Mouse (Mus musculus): ENCODE data around the gene Fggy.

Gene Fggy

DNA sequence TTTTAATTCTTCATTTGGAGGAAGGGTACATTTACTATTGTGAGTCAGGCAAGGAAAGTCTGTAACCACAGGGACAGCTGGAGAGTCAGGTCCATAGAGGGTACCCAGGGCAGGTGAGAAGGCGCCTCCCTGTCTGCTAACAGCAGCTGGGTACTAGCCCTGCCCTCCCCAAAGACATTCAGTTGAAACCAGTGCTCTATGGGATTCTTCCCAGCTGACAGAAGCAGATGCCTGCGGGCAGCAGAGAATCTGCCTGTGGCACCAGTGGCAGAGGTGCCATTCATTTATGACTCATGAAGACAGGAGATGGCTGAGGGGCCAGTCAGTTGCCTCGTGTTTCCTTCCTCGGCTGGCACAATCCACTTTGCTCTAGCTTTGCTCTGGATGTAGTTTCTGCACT, 106.3 kb downstream of the Fggy start:
- no peak for DNase-seq (ENCODE audit: low read depth, low spot score)

DNA sequence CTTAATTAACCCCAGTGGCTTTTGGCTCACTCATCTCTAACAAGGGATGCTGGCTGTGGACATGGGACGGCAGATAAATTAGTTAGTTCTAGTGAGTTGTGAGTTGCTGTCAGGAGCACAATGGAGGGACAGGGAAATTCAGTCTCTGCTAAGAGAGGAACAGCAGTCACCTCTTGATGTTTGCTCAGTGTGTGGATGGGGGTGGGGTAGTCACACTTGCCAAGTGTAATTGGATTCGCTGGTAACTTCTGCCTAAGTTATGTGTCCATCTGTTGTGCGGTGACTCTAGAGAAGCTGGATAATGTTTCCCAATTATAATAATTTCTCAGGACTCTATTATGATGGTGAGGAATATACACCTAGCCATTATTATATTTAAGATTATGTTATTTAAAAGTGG, 107.0 kb downstream of the Fggy start:
- no peak for DNase-seq (ENCODE audit: low read depth, low spot score)

DNA sequence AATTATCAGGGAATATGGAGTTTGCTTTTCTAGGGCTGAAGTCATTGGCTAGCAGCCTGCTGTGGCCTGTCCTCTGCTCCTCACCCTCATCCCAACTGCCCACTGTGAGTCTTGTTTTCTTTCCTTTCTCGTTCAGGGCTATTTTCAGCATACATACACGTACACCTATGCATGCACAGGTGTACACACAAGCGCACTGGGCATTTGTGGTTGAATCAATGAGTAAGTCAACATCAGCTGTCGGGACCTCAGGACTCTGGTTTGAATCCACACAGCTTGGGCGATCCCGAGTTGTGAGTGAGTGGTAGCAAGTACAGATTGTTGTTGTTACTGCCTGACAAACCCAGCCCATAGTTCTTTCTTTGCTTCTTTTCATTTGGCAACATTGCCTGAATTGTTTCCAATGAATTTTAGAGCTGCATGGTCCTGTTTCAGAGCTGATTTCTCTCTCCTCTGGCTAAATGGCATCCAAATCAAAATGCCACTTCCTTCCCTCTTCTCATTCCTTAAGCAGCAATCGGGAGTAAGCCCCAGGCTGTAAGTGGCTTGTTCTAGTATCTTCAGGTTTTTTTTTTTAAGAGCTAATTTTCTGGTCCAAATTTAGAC, 109.1 kb downstream of the Fggy start:
- DNase-seq (ENCODE audit: low read depth, low spot score): no peak

DNA sequence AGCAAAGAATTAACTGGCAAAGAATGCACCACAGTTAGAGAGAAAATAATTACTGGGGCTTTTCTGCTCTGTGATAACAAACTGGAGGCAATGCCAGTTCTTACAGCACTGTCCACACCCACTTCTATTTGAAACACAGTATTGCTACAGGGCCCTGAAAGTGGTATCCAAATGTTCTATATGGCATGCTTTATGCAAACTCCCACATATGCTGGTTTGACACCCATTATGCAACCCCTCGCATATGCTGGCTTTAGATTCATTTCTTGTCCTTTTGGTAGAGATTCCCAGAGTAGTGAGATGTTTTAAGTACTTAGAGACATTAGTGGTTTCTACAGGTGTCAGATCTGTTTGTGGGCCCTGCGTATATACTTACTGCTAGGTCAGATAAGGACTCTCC, 109.6 kb downstream of the Fggy start:
- DNase-seq (ENCODE audit: low read depth, low spot score): no peak

DNA sequence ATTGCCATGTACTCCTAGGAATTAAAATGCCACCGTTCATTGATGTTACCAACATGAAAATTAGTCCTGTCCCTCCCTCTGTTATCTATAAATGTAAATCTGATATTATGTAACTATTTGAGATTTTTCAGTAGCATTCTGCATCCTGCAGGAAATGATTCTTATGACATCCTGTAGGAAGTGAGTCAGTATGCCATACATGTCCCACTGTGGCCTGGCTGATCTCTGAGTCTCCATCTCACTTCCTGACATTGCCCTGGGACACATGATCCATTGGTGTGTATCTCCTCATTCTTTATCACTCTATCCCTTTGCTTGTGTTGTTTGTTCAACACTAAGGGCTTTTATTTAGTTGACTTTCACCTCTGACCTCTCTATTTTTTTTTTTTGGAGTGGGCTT, 110.3 kb downstream of the Fggy start:
- DNase-seq (ENCODE audit: low read depth, low spot score): no peak

DNA sequence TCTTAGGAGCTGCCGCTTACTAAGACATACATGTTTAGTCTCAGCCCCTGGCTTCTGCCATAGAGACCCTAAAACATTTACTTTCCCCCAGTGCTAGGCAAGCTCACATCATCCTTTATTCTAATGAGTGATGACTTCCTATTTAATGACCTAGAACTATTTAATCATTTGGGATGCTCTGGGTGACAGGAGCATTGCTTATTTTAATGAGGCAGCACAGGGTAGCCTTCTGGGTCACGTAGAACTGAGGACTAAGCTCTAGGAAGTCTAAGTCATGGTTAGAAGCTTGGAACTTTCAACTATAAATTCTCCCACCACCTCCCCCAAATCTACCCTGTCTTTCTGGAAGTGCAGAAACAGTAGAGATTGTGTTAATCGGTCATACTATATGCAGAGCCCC, 111.2 kb downstream of the Fggy start:
- DNase-seq (ENCODE audit: low read depth, low spot score): no peak

DNA sequence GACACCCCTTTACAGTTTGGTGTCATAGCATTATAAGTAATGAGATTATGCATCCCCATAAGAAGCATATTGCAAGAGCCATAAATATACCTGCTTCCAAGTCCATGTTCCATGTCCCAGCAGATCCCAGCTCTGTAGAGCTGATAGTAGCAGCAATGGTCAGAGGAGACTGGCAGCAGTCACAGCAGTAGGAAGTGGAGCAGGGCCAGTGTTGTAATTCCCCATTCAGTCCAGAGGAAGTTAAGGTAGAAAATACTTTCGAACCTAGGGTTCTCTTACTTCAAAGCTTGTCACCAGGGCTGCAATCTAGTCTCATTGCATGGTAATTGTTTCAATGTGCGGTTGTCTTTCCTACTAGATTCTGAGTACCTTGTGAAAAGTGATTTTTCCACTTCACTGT, 112.0 kb downstream of the Fggy start:
- no peak for DNase-seq (ENCODE audit: low read depth, low spot score)

DNA sequence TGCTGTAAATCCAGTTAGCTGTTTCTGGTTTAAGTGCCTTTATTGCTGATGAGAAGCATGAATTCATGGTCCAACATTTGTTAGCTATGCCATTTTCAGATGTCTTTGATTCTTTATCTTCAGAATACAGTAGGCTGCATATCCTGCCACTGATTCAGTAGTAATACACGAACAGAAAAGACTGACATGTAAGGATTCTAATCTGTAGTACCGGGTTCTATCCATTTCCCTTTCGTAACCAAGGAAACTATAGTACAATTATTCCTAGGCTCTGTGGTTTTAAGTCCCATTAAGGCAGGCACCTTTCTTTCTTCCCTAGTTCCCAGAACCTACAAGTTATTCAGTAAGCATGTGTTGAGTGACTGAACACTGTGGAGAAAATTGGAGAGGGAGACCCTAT, 113.3 kb downstream of the Fggy start:
- no peak for DNase-seq (ENCODE audit: low read depth, low spot score)

DNA sequence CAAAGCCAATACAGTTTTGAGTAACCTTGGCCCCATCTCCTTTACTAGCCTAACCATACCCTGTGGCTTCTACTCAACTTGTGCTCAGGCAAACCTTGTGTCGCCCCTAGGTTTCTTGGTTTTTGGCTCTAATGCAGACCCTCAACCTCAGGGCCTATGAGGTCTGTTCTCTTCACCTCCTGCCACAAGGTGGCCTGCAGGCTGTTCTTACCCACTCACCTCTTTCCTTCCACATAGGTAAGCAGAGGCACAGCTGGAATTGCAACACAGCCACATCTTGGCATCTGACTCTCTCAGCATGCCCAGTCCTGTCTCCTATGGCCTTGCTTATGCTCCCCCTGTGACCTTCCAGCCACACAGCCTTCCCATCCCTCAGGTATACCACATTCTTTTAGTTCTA, 114.7 kb downstream of the Fggy start:
- no peak for DNase-seq (ENCODE audit: low read depth, low spot score)

DNA sequence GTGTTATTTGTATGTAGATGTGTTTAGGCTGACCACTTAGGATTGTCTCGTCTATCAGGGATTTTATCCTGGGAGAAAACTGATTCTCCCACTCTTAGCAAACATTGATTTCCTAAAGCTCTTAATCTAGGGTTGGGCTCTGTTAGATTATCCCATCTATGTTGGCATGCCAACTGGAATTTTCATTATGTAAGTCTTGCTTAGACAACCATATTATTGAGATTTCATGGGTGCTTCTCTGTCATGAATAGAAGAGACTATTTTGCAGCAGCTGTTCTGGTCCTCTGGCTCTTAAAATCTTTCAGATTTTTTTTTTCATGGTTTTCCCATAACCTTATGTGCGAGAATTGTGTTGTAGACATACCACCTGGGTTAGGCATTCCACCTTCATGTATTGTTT, 119.1 kb downstream of the Fggy start:
- DNase-seq (ENCODE audit: low read depth, low spot score): no peak

DNA sequence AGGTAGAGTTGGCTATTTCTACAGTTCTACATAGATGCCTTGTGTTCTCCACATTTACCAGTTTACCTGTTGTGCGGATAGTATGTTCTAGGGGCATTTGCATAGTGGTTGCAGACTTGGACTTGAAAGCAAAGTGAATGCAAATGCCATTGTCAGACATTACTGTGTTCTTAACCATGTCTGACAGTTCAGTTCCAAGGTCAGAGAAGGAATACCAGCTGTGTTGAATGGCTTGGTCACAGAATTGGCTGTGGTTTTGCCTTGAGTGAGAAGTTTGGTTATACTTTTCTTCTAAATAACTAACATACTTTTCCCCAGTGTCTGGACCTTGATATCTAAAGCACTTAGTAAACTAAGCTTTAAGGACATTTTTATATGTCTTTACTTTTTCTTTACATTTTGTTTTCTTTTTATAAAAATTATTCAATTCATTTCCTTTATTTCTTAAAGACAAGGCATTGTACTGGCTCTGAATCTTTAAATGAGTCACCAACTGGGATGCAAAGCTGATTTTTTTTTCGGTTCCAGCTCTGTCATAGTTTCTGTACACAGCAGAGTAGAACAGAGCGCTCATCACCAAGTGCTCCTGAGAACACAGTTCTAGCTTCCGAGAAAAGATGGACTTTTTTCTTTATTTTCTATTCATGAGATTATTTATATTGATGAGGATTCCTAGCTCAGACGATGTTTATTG, 123.6 kb downstream of the Fggy start:
- DNase-seq (ENCODE audit: low read depth, low spot score): no peak

DNA sequence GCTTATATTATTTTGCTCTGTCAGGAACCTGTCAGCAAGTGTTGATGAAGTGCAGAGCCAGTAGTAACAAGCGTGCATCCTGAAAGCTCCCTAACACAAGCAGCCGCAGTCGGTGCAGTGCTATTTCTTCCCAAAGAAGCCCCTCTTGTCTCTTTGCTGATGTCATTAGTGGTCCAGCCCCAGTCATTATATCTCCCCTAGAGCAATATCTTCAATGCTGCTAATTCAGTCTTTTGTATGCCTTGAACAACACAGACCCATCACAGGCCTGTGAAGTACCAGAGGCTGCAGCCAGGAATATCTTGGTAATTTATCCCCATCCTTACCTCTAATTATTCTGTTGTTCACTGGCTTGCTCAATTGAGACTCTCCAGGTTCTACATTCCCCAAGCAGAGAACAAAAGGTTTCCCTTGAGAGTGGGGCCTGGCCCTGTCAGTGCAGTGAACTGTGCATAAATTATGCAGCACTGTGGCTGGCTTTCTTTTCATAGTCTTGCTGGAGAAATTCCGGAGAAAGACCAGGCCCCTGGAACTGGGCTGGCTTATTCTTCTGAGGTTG, 127.3 kb downstream of the Fggy start:
- DNase-seq (ENCODE audit: low read depth, low spot score): no peak

DNA sequence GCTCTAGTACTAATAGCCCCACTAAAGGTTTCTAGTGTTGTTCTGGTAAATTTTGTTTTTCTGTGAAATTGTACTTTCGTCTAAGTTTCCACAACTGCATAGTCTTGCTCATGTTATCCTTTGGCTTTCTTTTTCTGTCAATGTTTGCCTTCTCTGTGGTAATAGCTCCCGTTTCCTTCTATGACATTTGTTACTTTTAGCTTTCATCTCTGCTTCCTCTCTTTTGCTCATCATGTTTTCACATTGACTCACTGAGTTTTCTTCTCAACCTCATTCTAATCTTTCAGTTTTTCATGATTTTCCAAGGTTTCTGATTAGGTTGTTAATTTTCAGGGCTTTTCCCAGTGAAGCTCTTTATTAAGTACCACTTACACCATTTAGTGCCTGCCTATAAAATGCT, 129.5 kb downstream of the Fggy start:
- no peak for DNase-seq (ENCODE audit: low read depth, low spot score)

DNA sequence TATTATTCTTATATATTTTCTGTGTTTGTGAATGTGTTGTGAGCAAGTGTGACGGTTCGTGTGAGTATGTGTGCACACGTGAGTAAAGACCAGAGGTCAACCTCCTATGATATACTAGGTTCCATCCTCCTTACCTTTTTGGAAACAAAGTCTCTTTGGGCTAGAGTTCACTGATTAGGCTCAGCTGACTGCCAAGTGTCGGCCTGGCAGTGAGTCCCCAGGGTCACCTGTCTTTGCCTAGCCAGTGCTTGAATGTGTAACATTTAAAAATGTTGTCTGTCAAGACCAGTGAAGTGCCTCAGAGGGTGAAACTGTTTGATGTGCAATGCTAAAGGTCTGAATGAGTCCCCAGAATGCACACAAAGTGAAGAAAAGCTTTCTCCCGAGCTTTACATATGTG, 130.0 kb downstream of the Fggy start:
- no peak for DNase-seq (ENCODE audit: low read depth, low spot score)

DNA sequence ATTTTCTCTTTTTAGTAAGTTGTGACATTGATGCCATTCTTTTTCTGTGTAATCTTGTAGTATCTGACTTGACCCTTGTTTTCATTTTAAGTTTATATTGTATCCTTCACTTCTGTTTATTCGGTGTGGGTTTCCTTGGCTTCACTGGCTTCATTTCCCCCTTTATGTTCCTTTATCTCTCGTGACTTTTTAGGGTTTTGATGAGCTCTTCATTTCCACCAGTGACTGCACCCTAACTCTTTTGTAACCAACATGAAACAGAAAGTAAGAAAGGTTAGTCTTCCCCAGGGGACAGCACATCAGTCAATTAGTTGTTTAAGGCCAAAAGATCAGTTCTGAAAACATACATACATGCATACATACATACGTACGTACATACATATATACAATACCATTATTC, 130.9 kb downstream of the Fggy start:
- DNase-seq (ENCODE audit: low read depth, low spot score): no peak

DNA sequence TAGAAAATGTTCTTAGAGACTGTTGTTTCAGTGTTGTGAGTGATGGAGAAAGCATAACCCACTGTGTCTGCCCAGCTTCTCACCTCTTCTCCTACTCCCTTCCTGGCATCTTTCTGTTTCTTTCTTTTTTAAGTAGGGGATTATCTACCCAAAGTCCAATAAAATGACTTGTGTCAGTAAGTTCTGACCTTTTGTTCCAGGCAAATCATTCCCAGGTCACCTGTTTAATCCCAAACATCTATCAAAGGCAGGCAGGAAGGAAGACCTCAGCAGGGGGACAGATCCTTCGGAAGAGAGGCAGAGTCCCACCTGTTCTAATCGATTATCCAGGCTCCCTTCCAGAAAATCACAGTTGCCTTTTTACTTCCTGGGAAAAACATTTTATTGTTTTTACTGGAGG, 143.1 kb downstream of the Fggy start:
- no peak for DNase-seq (ENCODE audit: low read depth, low spot score)

DNA sequence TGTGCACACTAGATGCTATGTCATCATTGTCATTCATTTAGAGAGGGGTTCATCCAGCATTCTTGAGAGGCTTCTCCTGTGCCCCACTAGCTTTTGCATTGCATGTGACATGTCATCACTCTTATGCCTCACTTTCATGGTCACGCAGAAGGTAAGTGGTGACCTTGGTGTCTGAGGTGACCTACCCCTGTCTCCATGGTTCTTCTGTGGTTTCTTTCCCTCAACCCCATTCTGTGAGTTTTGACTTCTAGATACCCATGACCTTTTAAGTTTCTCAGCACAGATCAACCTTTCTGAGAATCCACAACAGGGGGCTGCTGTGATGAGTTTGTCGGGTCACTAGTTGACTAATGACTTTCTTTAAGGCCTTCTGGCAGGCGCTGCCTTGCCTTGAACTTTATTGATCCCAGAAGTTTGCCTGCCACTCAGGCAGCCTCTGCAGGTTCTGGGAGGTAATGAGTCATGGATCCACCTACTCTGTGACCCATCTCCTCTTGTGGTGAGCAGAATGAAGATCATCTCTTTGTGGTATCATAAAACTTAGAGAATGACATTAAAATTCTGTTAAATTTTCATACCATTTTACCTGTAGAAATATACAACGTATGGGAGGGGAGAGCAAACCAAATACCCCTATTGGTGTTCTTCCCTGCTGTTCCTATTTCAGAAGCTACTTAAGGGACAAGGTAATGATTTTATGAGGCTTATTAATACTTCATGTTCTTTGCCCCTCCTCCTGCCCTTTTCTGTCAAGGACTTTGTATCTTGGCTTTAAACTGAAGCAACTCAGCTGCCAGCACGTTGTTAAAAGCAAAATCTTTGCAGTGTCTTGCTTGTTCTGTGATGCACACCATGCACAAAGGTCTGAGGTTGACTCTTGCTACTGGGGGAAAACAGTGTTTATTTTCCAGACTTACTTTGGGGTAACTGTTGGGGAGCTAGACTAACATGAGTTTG, 150.9 kb downstream of the Fggy start:
- no peak for DNase-seq (ENCODE audit: low read depth, low spot score)

DNA sequence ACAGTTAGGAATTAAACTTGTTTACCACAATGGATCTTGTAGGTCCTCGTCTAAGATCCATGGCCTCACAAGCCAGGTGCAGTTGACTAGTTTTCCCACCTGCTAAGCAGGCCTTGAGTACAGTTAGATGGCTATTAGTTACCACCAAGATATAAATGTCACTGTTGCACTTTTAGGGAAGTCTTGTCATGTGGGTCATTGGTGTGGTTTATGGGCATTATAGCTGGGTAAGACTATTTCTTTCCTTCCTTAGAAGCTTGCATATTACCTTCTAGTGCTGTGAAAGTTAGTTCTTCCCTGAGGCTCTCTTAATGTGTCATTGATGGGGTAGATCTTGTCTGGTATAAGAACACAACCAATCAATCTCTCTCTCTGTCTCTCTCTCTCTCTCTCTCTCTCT, 152.4 kb downstream of the Fggy start:
- no peak for DNase-seq (ENCODE audit: low read depth, low spot score)

DNA sequence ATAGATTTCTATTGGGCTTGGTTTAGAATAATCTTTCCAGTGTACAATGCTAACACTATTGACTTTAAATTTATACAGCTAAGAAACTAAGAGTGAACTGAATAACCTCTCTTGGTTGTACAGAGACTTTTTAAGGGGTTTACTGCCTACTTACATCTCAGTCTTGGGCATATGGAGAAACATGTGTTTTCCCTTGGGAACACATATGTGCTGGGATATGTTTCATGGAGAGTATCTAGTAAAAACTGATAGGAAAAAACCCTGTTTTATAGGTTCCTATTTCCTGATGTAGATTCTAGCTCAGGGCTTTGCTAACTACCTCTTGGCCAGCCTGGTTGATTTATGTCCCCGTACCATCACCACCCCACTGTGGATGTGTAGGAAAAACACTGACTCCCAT, 155.5 kb downstream of the Fggy start:
- DNase-seq (ENCODE audit: low read depth, low spot score): no peak

DNA sequence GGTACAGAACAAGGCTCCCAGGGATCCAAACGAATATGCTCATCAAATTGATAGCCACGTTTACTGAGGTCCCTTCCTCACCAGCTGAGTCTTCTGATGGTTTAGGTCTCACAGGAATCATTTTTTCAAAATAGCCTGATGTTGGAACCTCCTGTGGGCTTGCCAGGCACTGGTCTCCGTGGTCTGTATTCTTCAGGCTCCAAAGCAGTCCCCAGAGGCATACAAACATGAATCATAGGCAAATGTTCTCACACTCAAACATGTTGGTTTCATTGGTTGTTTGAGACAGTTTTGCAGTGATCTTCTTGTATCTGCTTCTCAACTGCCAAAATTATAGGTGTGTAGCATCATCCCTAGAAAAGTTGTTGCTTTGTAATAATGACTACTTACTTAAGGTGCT, 156.0 kb downstream of the Fggy start:
- DNase-seq (ENCODE audit: low read depth, low spot score): no peak

DNA sequence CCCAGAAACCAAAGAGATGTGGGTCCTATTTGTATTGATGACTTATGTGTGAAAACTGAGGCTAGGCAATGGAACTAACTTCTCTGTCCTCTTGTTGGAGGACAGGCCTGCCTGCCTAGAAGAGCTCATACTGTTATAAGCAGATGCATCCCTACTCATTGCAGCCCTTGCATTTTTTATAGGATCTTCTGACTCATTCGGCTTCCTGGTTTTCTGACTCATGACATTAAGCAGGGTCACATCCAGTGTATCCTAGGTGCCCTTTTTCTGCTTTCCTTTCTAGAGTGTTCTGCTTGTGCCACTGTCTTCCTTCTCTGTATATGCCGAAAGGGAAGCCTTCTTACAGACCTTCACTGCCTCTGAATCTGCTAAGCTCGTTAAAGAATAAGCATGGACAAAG, 158.8 kb downstream of the Fggy start:
- DNase-seq (ENCODE audit: low read depth, low spot score): no peak

DNA sequence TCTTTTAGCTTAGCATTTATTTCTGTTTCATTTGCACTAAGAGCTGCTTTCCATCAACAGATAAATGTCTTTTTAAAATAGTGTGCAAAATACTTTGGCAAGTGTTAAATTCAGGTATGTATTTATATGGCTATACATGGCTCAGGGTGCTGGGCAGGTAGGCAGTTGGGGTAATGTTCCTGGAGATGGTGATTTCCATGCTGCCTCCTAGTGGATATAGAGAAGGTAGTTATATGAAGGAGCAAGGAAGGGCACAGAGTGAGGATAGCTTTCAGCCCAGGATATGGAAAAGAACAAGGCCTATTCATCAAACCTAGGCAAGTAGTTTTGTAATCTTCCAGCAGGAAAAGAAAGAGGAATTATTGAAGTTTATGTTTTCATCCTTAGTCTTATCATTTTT, 166.3 kb downstream of the Fggy start:
- no peak for DNase-seq (ENCODE audit: low read depth, low spot score)

DNA sequence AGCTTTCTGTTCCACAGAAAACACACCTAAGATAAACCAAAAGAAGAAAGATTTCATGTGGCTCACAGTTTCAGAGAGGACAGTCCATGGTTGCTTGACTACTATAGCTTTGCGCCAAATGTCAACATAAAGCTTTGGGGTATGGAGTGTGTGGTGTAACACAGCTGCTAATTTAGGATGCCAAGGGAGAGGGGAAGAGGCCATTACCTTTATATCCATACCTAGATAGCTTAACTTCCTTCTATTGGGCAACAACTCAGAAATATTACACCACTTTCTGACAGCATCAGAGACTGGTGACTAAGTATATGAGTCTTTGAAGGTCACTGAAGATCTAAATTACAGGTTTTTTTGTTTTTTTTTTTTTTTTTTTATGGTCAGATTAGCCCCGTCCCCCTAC, 169.1 kb downstream of the Fggy start:
- DNase-seq (ENCODE audit: low read depth, low spot score): no peak
